Mouse (Mus musculus): Measurements from ENCODE around the gene Mast4. TPM values are rescaled to one million over a fixed set of nuclear protein-coding genes. Genes with fewer than 3 reads are reported as not detected.

Mast4 gene
- total and polyA plus RNA-seq, 3 experiments = 8.5 to 33.1 (median 23.6) TPM

DNA sequence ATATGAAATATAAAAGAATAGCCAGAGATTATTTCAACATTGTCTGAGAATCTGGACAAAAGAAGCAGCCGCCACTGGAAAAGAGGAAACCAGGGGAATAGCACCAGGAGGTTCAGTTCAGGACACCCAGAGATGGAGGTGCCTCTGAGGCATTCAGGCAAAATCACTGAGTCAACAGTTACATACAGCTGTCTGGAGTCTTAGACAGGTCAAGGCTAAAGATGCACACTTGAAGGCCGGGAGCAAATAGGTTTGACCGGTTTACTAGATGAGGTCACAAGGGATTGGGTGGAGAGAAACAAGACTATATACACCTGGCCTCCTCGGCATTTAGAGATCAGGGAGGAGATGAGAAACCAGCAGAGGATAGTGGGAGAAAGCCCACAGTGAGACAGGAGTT lies 127.1 kb downstream of the Mast4 start:
- peak in 1 of 2 experiments; percentile 19 for DNase-seq
- intact Hi-C loops (cut with DNase I) = no loop called here
- TF ChIP-seq CTCF (IDR thresholded peaks at IDR 0.05) (no peak), POLR2A (IDR thresholded peaks at IDR 0.05; ENCODE audit: insufficient read depth, low read depth, low read length) (no peak), EP300 (IDR thresholded peaks at IDR 0.05; ENCODE audit: insufficient read depth, low read depth, low read length) (no peak)
- WGBS = 69% methylated on average over 4 of the region's 4 CpGs
- Histone ChIP-seq H3K79me2 (replicated peaks; ENCODE audit: control insufficient read depth, insufficient read depth, low read length) (no peaks in the 10 kb centered on the region), H3K4me1 (ENCODE audit: control insufficient read depth, insufficient read depth, low read length) (peaks cover 3% of the 10 kb centered on the region), H3K36me3 (ENCODE audit: control insufficient read depth, insufficient read depth, low read length) (no peaks in the 10 kb centered on the region), H3K9ac (ENCODE audit: low read depth, low read length) (no peak overlapping the region), H3K27me3 (ENCODE audit: control insufficient read depth, insufficient read depth, low read length) (no peaks in the 10 kb centered on the region), H3K4me3 (no peak overlapping the region), H3K27ac (peak overlapping the region; percentile 4; the same call in 1 of the 2 replicates)

GRCm38 (mm10) chr13:103206644-103207043 lies 127.7 kb downstream of the Mast4 start:
- peak overlapping the region; percentile 9; the same call in 1 of the 2 replicates for H3K27ac ChIP-seq
- 59% methylated on average over 9 of the region's 9 CpGs for WGBS
- no peaks in the 10 kb centered on the region for H3K27me3 ChIP-seq (ENCODE audit: control insufficient read depth, insufficient read depth, low read length)
- H3K9ac ChIP-seq (ENCODE audit: low read depth, low read length) = no peak overlapping the region
- no peak for DNase-seq
- no peaks in the 10 kb centered on the region for H3K36me3 ChIP-seq (ENCODE audit: control insufficient read depth, insufficient read depth, low read length)
- no peaks in the 10 kb centered on the region for H3K79me2 ChIP-seq (replicated peaks; ENCODE audit: control insufficient read depth, insufficient read depth, low read length)
- intact Hi-C loops (cut with DNase I) = no loop called here
- TF ChIP-seq EP300 (IDR thresholded peaks at IDR 0.05; ENCODE audit: insufficient read depth, low read depth, low read length) (no peak), POLR2A (IDR thresholded peaks at IDR 0.05; ENCODE audit: insufficient read depth, low read depth, low read length) (no peak), CTCF (IDR thresholded peaks at IDR 0.05) (no peak)
- no peak overlapping the region for H3K4me3 ChIP-seq
- H3K4me1 ChIP-seq (ENCODE audit: control insufficient read depth, insufficient read depth, low read length) = peaks cover 3% of the 10 kb centered on the region

DNA sequence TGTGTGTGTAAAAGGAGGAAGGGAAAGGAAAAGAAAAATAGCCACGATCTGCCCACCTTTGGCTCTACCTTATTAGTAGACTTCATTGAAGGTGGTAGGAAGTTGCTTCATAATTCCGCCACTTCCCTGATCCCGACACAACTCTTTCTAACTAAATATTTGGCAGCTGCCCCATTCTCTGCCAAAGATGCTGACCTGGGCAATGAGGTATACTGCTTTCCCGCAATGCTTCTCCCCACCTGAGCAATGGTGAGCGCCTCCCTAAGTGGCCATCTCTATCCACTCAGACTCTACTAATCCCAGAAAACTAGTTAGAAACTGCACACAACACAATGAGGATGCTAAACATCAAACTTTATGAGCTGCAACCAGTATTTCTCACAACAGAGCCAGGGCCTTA lies 129.1 kb downstream of the Mast4 start:
- DNase-seq = no peak
- intact Hi-C loops (cut with DNase I) = no loop called here
- no peaks in the 10 kb centered on the region for H3K79me2 ChIP-seq (replicated peaks; ENCODE audit: control insufficient read depth, insufficient read depth, low read length)
- H3K4me3 ChIP-seq = no peak overlapping the region
- H3K9ac ChIP-seq (ENCODE audit: low read depth, low read length) = no peak overlapping the region
- TF ChIP-seq EP300 (IDR thresholded peaks at IDR 0.05; ENCODE audit: insufficient read depth, low read depth, low read length) (no peak), POLR2A (IDR thresholded peaks at IDR 0.05; ENCODE audit: insufficient read depth, low read depth, low read length) (no peak)
- H3K36me3 ChIP-seq (ENCODE audit: control insufficient read depth, insufficient read depth, low read length) = no peaks in the 10 kb centered on the region
- no peak overlapping the region for H3K27ac ChIP-seq
- 90% methylated on average over 5 of the region's 5 CpGs for WGBS
- H3K27me3 ChIP-seq (ENCODE audit: control insufficient read depth, insufficient read depth, low read length) = no peaks in the 10 kb centered on the region
- H3K4me1 ChIP-seq (ENCODE audit: control insufficient read depth, insufficient read depth, low read length) = peaks cover 3% of the 10 kb centered on the region

DNA sequence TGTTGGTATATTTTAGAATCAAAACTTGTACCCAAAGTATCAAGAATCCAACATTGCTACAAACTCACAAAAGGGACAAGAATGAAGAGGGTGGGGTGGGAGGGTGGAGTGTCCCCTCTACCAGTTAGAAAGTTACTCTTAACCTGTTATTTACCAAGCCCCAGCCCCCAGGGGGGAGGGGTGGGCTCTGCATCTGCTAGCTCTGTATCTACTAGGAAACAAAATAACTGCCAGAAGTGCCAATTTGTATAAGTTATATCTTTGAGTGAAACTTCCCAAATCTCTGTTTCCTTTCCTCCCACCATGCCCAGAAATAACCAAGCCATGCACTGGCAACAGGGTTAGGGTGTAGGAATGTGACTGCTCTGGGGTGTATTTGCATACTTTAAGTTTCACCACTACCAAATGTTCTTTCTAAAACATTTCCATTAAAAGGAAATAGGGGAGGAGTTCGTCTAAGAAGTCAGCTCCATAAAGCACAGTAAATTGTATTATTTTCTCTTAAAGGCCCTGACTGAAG lies 130.9 kb downstream of the Mast4 start:
- 85% methylated on average over 1 of the region's 1 CpGs for WGBS
- intact Hi-C loops (cut with DNase I) = no loop called here
- TF ChIP-seq CTCF (IDR thresholded peaks at IDR 0.05) = no peak
- no peak for TF ChIP-seq EP300 (IDR thresholded peaks at IDR 0.05; ENCODE audit: insufficient read depth, low read depth, low read length)
- no peak for TF ChIP-seq POLR2A (IDR thresholded peaks at IDR 0.05; ENCODE audit: insufficient read depth, low read depth, low read length)

GRCm38 (mm10) chr13:103201016-103201760 lies 133.1 kb downstream of the Mast4 start:
- TF ChIP-seq EP300 (IDR thresholded peaks at IDR 0.05; ENCODE audit: insufficient read depth, low read depth, low read length) = no peak
- TF ChIP-seq CTCF (IDR thresholded peaks at IDR 0.05) = no peak
- no peak for TF ChIP-seq POLR2A (IDR thresholded peaks at IDR 0.05; ENCODE audit: insufficient read depth, low read depth, low read length)
- Histone ChIP-seq H3K4me1 (ENCODE audit: control insufficient read depth, insufficient read depth, low read length) (no peaks in the 10 kb centered on the region; the same call in 1 of the 2 replicates), H3K79me2 (replicated peaks; ENCODE audit: control insufficient read depth, insufficient read depth, low read length) (no peaks in the 10 kb centered on the region), H3K36me3 (ENCODE audit: control insufficient read depth, insufficient read depth, low read length) (no peaks in the 10 kb centered on the region), H3K4me3 (no peak overlapping the region), H3K27ac (no peak overlapping the region), H3K9ac (ENCODE audit: low read depth, low read length) (no peak overlapping the region), H3K27me3 (ENCODE audit: control insufficient read depth, insufficient read depth, low read length) (no peaks in the 10 kb centered on the region)
- intact Hi-C loops (cut with DNase I) = no loop called here
- DNase-seq = no peak
- WGBS = 70% methylated on average over 10 of the region's 10 CpGs

More for the DNA sequence above, 130.9 kb downstream of the Mast4 start:
- Histone ChIP-seq H3K27me3 (ENCODE audit: control insufficient read depth, insufficient read depth, low read length) (no peaks in the 10 kb centered on the region), H3K27ac (no peak overlapping the region), H3K4me1 (ENCODE audit: control insufficient read depth, insufficient read depth, low read length) (peaks cover 3% of the 10 kb centered on the region), H3K4me3 (no peak overlapping the region), H3K9ac (ENCODE audit: low read depth, low read length) (no peak overlapping the region), H3K79me2 (replicated peaks; ENCODE audit: control insufficient read depth, insufficient read depth, low read length) (no peaks in the 10 kb centered on the region), H3K36me3 (ENCODE audit: control insufficient read depth, insufficient read depth, low read length) (no peaks in the 10 kb centered on the region)
- DNase-seq = no peak

Measured in heart, adult 2 months (tissue).